Mouse (Mus musculus): Measurements from ENCODE around the gene Slfn14.
"Not testable (repeated sequence)": the region's sequence is repeated elsewhere in the genome, so short reads cannot be mapped to it uniquely, and the experiment has no call there.

The Slfn14 gene

DNA sequence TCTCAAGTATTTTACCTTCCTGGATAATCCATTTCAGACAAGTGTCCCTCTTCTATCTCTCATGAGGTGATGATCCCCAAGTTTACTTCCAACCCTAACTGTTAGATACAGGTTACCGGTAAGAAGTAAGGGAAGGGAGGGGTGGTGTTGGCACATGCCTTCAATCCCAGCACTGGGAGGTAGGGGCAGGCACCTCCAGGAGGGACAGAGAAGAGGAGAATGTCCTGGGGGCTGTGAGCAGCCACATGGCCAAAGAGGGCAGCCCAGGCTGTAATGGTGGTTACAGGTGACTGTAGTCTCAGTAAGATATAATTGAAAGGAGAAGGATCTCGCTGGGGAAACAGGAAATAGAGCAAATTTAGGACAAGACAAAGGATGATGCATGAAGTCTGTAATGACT lies 4.4 kb downstream of the Slfn14 start:
- no peak for DNase-seq

DNA sequence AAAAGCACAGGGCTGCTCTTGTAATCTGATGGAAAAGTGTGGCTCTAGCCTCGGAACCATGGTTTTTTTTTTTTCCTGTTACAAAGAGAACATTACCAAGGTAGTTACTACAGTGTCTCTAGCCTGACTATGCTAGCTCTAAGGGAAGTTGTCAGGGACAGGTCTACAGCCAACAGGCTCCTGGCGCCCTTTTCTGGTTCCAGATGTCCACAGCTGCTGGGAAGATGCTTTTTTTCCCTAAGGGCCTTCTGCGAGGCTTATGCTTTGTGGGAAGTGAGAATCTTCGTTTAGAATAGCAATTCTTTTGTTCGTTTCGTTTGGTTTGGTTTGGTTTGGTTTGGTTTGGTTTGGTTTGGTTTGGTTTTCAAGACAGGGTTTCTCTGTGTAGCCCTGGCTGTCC lies 6.8 kb downstream of the Slfn14 start:
- no peak for DNase-seq

DNA sequence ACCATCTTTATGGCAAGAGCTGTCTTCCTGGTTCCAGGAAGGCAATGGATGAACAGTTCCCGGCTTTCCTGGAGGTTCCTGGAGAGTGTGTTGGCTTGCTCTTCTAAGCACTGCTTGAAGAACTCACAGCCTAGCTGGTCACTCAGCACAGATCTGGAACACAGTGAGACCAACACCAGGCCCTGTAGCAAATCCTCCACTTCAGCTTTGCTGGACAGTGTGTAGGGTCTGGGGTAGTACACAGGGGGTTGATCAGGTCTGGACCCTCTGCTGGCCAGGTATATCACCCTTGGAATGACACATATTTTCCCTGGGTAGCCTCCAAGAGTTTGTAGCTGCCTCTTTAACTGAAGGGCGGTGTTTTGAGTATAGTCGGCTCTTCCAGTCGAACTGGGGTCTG lies 7.5 kb downstream of the Slfn14 start:
- no peak for DNase-seq

DNA sequence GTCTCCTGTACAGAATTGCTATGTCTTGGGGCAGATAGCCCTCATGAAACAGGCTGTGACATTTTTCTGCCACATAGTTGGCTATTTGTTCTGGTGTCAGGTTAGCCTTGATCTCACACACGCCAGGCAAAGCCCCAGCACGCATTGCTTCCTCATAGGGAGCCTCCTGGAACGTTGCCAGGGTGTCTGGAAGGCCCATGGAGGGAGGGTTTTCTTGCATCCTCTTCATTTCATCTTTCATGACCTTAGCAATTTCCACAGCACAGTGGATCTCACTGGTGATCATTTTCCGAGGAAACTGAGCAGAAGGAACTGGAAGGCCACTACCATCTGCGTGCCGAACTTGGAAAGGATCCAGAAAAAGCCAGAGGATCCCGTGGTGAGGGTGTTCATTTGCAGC lies 10.3 kb downstream of the Slfn14 start:
- peak in 1 of 2 experiments; percentile 41 for DNase-seq

DNA sequence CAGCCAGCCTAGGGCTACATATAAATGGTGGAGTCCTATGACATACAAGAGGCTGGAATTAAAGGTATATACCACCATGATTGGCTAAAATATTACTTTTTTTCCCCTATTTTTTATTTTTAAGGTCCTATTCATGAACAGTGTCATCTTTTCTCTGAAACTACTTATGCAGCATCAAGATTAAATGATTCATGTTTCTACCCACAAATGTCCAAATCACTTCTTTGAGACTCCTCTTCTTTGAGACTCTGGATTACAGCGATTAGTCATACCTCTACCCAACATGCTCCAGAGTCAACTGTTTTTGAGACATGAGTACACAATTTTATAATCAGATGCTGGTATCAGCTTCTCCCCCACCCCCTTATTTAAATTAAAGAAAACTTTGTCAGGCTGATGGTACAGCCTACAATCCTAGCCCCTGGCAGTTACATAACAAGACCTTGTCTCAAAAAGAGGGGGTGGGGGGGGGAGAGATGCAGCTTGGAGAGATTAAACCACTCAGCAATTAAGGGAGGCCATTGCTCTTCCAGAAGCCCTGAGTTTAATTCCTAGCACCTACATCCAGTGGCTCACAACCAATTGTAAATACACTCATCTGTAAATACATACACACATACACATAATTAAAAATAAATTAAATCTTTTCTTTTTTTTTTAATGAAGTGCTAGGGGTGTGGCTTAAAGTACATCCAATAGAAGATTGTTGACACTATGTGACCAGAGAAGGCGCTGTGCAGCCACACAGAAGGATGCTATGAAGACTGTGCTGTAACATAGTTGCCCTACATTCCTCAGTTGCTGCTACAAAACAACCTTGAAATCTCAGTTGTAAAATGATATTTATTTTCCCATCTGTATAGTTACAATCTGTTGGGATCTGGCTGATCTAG lies 14.3 kb downstream of the Slfn14 start:
- peak; percentile 35 to 62 for DNase-seq

DNA sequence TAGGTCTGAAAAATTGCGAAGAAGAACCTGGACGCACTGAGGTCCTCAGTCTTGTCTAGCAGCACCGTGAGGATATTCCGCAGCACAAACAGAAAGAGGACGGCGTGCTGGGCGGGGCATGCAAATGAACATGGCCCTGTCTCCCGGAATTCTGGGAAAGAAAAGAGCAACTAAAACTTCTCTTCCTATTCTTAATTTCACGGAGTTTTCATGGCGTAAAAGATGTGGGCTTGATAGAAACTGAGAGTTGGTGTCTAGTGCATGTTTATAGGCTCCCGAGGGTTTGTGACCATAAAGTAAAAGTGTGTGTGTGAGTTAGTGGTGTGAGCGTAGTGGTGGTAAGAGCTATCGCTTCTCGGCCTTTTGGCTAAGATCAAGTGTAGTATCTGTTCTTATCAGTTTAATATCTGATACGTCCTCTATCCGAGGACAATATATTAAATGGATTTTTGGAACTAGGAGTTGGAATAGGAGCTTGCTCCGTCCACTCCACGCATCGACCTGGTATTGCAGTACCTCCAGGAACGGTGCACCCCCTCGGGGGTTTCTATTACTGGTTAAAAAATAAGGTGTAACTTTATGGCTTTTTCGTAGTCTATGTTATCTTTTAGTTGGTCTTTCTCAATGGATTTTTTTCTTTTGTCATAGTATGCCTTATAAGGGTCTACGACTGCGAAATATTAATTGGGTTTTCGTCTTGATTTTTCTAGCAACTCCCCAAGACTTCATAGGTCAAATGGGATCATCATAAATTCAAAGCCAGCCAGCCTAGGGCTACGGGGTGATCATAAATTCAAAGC lies 15.2 kb downstream of the Slfn14 start:
- peak; percentile 86 to 88 for DNase-seq

DNA sequence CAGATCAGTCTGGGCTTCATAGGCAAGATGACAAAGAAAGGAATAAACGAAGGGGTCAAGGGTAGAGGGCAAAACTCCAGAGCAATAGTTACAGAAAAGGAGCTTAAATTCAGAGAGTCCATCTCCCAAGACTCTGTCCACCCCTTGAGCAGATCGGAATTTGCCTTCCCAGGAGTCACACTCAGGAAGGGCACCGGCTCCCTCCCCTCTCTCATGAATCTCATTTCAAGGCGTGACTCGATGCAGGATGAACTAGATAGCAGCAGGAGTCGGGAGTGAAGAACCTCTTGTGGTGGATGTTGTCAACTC lies 15.7 kb downstream of the Slfn14 start:
- DNase-seq: no peak

DNA sequence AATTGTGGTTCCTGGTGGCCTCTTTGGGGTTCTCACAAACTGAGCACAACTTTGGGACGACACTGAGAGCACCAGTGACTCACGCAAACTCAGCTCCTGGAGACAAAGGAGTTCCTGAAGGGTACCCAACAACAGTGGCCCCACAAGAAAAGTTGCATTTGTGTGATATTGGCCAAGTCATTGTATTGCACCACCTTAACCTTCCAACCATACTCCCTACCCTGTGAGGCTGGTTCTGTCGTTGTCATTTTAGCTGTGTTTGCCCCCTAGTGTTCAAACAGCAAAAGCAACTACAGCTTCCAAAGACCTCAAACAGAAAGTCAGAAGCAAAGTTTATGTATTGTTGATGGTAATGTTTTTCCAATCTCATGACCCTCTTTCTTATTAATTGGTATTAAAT lies 23.4 kb downstream of the Slfn14 start:
- DNase-seq: no peak

DNA sequence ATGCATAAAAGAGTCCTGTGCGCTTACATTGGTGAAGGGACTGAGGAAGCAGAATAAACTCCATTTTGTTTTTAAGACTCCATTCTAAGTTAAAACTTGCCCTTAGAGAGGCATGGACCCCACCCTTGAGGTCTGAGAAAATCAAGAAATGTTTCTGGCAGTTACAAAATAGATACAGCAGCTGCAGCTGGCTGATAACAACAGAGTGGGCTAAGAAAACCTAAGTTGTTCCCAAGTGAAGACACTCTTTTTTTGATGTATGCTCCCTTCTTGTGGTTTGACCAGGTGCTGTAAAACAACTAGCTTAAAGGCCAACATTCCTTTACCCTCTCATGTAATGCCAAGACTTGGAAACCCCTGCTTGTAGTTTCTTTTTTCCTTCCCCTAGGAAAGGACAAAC lies 23.9 kb downstream of the Slfn14 start:
- DNase-seq: no peak

DNA sequence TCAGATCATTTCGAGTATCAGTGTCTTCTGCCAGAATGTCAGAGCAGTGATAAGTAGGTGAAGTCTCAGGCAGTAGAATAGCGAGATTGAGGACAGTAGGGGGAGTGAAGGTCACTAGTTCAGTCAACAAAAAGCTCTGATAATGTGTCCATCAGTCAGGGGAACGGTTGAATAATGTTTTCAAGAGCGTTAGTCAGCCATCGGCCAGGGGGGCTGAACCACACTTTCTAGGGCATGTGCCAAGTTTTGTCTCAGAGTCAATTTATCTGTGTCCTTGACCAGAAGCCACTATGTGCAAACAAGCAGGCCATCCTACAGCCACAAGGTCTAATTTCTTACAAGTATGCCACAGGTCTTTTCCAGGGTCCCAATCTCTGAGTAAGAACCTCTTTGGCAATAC lies 29.3 kb downstream of the Slfn14 start:
- DNase-seq: not testable (repeated sequence)

DNA sequence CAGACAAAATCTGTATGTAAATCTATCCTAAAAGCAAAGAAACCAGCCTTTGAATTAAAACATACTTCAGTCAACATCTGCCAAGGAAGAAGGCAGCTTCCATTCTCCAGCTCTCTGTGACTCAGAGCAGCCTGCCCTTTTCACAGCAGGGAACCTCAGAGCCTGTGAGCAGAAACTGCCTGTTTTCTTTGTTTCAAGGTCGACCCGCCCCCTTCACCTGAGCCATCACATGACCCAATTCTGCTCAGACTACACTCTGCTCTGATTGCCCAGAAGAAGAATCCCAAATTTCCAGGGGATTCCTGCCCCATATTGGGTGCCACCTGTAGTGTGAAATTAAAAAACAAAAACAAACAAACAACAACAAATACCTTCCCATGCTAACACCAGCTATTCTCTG lies 46.7 kb downstream of the Slfn14 start:
- no peak for DNase-seq

DNA sequence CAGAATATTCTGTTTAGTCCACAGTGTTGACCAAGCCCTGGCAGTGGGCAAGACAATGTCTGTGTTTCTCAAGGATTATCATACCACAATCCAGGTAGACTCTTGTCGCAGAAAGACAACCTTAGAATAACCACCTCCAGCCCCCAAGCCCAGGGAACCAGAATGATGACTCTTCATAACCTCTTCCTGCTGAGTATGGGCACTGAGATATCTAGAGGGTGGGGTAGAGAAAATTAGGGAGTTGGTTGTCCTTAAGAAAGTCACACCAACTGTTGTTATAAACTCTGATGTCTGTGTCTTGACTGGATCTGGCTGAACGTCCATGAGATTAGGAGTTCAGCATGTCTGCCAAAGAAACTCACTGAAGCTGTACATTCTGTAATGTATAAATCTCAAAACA lies 48.1 kb downstream of the Slfn14 start:
- DNase-seq: no peak

DNA sequence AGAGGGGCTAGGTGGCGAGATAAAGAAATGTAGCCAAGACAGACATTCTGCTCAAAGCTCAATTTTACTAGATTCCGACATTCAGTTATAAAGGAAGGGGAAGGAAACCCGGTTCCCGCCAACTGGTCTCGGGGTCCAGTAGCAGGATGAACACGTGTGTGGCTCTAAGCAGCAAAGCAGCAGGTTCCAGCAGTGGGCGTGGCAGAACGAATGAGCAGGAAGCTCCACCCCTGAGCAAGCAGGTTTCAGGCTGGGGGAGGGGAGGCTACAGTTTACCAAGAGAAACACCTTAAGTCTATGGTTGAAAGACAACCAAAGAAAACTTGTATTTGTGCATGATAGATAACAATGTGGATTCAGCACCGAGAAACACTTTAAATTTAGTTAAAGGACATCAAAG lies 49.1 kb downstream of the Slfn14 start:
- not testable (repeated sequence) for DNase-seq

DNA sequence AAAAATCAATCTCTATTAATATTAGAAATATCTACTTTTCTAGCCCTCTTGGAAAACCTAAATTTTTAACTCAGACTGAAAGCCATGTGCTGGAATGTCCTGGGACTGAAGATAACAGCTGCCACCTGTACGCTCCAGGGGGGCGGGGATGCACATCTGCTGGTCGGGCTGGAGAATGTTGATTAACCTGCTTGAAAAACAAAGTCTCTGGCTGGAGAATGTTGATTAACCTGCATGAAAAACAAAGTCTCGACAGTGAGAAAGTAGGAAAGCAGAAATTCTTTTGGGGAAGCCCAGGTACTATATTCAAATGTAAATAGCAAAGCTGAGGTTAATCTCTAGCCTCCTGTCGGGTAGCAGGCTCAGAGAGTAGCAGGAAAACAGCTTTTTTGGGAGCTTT lies 52.9 kb downstream of the Slfn14 start:
- not testable (repeated sequence) for DNase-seq

DNA sequence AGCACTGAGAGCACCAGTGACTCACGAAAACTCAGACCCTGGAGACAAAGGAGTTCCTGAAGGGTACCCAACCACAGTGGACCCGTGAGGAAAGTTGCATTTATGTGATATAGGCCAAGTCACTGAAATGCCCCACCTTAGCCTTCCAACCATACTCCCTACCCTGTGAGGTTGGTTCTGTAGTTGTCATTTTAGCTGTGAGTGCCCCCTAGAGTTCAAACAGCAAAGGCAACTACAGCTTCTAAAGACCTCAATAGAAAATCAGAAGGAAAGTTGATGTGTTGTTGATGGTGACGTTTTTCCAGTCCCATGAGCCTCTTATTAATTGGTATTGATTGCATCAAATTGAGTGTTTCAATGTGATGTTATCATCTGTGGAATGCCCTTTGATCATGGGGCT lies 55.6 kb downstream of the Slfn14 start:
- DNase-seq: peak; percentile 8 to 20

DNA sequence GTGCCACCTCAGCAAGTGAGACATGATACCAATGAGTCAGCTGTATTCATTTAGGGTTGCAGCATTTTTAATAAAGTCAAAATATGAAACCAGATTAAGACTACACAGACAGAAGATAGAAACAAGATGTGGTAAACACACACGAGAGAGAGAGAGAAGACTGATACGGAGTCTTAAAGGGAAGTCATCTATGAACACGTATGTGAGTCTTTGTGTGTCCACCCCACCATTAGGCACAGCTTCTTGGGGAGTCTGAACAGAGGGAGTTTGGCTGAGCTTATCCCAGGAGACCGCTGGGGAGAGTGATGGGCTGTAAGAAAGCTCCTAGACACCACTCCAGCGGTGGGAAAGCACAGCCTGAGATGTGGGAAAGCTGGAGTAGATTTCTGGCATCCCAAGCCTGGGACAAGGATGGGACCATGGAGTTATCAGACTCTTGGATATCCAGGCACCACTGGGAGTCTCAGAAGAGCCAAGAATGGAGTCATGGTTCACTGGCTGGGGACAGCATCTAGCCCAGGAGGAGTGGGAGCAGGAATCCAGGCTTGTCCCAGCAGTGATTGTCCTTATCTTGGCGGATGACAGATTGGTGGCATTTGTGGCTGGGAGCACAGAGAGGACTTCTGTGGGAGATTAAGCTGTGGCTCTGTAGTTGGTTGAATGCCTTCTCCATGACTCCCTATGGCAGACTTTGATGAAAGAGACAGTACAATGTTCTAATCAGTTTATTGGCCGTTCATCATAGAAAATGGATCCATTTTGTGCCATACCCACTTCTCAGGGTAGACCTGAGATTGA lies 58.4 kb downstream of the Slfn14 start:
- no peak for DNase-seq

DNA sequence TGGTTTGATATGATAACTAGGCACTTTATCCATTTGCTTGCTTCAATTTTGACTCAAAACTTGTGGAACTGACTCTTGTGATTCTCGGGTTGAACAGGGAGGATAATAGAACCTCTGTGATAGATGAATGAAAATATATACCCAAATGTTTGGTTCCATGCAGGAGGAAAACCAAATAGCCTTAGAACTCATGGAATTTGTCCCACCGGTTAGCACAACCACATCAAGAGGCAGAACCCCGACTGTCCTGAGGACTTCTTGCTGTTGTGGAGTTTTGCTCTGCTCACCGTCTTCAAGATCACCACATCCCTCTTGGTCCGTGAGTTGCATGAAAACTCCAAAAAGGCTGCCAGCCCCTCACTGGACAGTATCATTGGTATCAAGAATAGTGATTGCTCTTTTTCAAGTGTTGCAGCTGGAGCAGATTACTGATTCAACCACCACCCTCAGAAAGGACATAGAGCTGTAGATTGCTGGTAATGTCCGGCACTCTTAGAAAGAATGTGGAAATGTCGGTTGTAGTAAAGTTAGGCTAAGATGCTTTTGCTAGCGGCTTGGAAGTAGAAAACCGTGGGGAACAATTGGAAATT lies 61.1 kb downstream of the Slfn14 start:
- DNase-seq: no peak

Data from cerebellum, postnatal 14 days (tissue).